Mouse (Mus musculus) Muller cell, postnatal 12 days (primary cell): ENCODE measurements around the gene Lrp4.
A peak's percentile ranks its signal among the peaks of the same experiment; 100 is the strongest.

Experiments
- DNase-seq: peaks from one replicate; pipeline ENCODE4 v3.0.0-alpha.2; 2015; ENCODE audit errors: inconsistent ontology term

Gene Lrp4

GRCm38 (mm10) chr2:91453231-91454075 is 3.9 kb upstream of the Lrp4 start:
- DNase-seq: no peak

GRCm38 (mm10) chr2:91454434-91454833 is 2.9 kb upstream of the Lrp4 start:
- DNase-seq: no peak

- peak; percentile 68 for DNase-seq
Measured at GRCm38 (mm10) chr2:91455826-91456225, 1.5 kb upstream of the Lrp4 start.

GRCm38 (mm10) chr2:91456491-91457100 is 715 bp upstream of the Lrp4 start:
- no peak for DNase-seq

GRCm38 (mm10) chr2:91457656-91458251 is 443 bp downstream of the Lrp4 start:
- DNase-seq: peak; percentile 76

GRCm38 (mm10) chr2:91458252-91458672 is 951 bp downstream of the Lrp4 start:
- no peak for DNase-seq

GRCm38 (mm10) chr2:91458673-91459391 is 1.5 kb downstream of the Lrp4 start:
- DNase-seq: peak; percentile 83

- DNase-seq: no peak
Measured at GRCm38 (mm10) chr2:91460076-91460475, 2.8 kb downstream of the Lrp4 start.

GRCm38 (mm10) chr2:91460771-91461170 is 3.5 kb downstream of the Lrp4 start:
- no peak for DNase-seq

GRCm38 (mm10) chr2:91461341-91461740 is 4.0 kb downstream of the Lrp4 start:
- DNase-seq: no peak

- DNase-seq: no peak
Measured at GRCm38 (mm10) chr2:91462196-91462595, 4.9 kb downstream of the Lrp4 start.

GRCm38 (mm10) chr2:91462681-91463080 is 5.4 kb downstream of the Lrp4 start:
- DNase-seq: no peak

- no peak for DNase-seq
Measured at GRCm38 (mm10) chr2:91465934-91466333, 8.6 kb downstream of the Lrp4 start.

- no peak for DNase-seq
Measured at GRCm38 (mm10) chr2:91467613-91468012, 10.3 kb downstream of the Lrp4 start.

GRCm38 (mm10) chr2:91470055-91470647 is 12.8 kb downstream of the Lrp4 start:
- peak; percentile 51 for DNase-seq

- DNase-seq: peak; percentile 65
Measured at GRCm38 (mm10) chr2:91474358-91474757, 17.0 kb downstream of the Lrp4 start.

GRCm38 (mm10) chr2:91475791-91476190 is 18.5 kb downstream of the Lrp4 start:
- DNase-seq: no peak

GRCm38 (mm10) chr2:91476251-91476661 is 18.9 kb downstream of the Lrp4 start:
- DNase-seq: peak; percentile 81

GRCm38 (mm10) chr2:91476841-91477240 is 19.5 kb downstream of the Lrp4 start:
- no peak for DNase-seq

GRCm38 (mm10) chr2:91480399-91480801 is 23.1 kb downstream of the Lrp4 start:
- DNase-seq: no peak

GRCm38 (mm10) chr2:91480805-91481514 is 23.6 kb downstream of the Lrp4 start:
- DNase-seq: peak; percentile 63
